Mouse (Mus musculus): Measurements from ENCODE around the gene Scp2. TPM values are rescaled to one million over a fixed set of nuclear protein-coding genes. Genes with fewer than 3 reads are reported as not detected.

The Scp2 gene
- polyA plus RNA-seq, 1 experiment from 2014 or later: 209 TPM

DNA sequence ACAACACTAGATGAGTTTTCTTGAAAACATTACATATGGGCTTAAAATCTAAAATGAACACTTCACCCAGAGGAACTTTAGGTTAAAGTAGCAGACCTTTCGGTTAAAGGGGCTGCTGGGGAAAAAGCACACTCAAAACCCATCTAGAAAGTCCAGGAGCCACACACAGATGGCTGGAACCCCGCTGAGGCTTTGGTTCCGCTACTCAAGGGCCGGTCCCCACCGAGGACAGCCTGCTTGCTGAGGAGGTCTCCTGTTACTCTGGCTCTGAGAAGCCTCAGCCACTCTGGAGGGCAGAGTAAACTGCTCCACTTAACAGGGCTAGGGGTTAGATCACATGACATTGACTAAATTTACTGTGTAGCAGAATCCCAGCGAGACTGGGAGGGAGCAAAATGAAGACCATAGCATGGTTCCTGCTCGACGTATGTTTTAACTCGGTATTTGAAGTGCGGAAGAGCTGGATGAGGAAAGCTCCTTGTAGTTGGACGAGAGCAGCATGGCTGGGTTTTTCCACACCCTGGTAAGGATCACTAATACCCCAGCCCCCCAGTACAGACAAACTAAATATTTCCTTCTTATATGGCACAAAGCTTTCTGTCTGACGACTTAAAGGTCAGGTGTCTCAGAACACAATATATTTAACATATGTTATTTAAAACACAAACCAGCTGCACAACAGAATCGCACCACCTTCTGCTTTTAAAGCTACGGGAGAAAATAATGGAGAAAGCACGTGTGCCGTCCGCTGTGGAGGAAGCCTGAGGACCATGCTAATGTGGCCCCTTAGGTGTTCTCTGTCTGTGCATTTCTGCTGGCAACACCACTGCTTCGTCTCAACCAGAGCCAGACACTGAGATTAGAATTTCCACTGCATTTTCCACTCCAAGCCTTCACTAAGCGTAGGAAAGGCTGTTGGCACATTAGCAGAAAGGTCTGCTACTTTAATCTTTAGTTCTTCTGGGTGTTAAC, 99.4 kb downstream of the Scp2 start:
- Histone ChIP-seq H3K36me3 (ENCODE audit: control insufficient read depth, insufficient read depth, low read length) (peaks cover 42% of the 10 kb centered on the region), H3K9ac (ENCODE audit: low read depth, low read length) (no peak overlapping the region), H3K4me3 (ENCODE audit: low read length) (no peak overlapping the region), H3K4me2 (replicated peaks; ENCODE audit: low read depth, low read length) (no peak overlapping the region), H3K4me1 (ENCODE audit: control insufficient read depth, insufficient read depth, low read length) (no peaks in the 10 kb centered on the region), H3K27ac (ENCODE audit: low read depth, low read length) (no peak overlapping the region), H3K9me3 (ENCODE audit: control insufficient read depth, low read length) (no peaks in the 10 kb centered on the region), H3K27me3 (ENCODE audit: control insufficient read depth, insufficient read depth, low read length) (no peaks in the 10 kb centered on the region)
- ATAC-seq (ENCODE audit: low FRiP score, low TSS enrichment): no peak
- 62% methylated on average over 19 of the region's 19 CpGs for WGBS

- peaks cover 9% of the 10 kb centered on the region; the same call in 1 of the 2 replicates for H3K27me3 ChIP-seq (ENCODE audit: control insufficient read depth, insufficient read depth, low read length)
- no peak overlapping the region for H3K9ac ChIP-seq (ENCODE audit: low read depth, low read length)
- no peak for ATAC-seq (ENCODE audit: low FRiP score, low TSS enrichment)
- no peaks in the 10 kb centered on the region; the same call in 1 of the 2 replicates for H3K36me3 ChIP-seq (ENCODE audit: control insufficient read depth, insufficient read depth, low read length)
- H3K9me3 ChIP-seq (ENCODE audit: control insufficient read depth, low read length): no peaks in the 10 kb centered on the region
- H3K27ac ChIP-seq (ENCODE audit: low read depth, low read length): no peak overlapping the region
- no peak overlapping the region for H3K4me3 ChIP-seq (ENCODE audit: low read length)
- H3K4me2 ChIP-seq (replicated peaks; ENCODE audit: low read depth, low read length): no peak overlapping the region
- 77% methylated on average over 8 of the region's 8 CpGs for WGBS
- no peaks in the 10 kb centered on the region for H3K4me1 ChIP-seq (ENCODE audit: control insufficient read depth, insufficient read depth, low read length)
Observed at GRCm38 (mm10) chr4:108037027-108037426, 107.8 kb downstream of the Scp2 start.

- H3K9ac ChIP-seq (ENCODE audit: low read depth, low read length): no peak overlapping the region
- H3K36me3 ChIP-seq (ENCODE audit: control insufficient read depth, insufficient read depth, low read length): no peaks in the 10 kb centered on the region
- H3K9me3 ChIP-seq (ENCODE audit: control insufficient read depth, low read length): no peaks in the 10 kb centered on the region
- peaks cover 34% of the 10 kb centered on the region for H3K27me3 ChIP-seq (ENCODE audit: control insufficient read depth, insufficient read depth, low read length)
- 80% methylated on average over 8 of the region's 8 CpGs for WGBS
- H3K27ac ChIP-seq (ENCODE audit: low read depth, low read length): no peak overlapping the region
- no peak overlapping the region for H3K4me2 ChIP-seq (replicated peaks; ENCODE audit: low read depth, low read length)
- no peak overlapping the region for H3K4me3 ChIP-seq (ENCODE audit: low read length)
- no peak for ATAC-seq (ENCODE audit: low FRiP score, low TSS enrichment)
- H3K4me1 ChIP-seq (ENCODE audit: control insufficient read depth, insufficient read depth, low read length): peaks cover 8% of the 10 kb centered on the region; the same call in 1 of the 2 replicates
Observed at GRCm38 (mm10) chr4:108033041-108033764, 111.6 kb downstream of the Scp2 start.

DNA sequence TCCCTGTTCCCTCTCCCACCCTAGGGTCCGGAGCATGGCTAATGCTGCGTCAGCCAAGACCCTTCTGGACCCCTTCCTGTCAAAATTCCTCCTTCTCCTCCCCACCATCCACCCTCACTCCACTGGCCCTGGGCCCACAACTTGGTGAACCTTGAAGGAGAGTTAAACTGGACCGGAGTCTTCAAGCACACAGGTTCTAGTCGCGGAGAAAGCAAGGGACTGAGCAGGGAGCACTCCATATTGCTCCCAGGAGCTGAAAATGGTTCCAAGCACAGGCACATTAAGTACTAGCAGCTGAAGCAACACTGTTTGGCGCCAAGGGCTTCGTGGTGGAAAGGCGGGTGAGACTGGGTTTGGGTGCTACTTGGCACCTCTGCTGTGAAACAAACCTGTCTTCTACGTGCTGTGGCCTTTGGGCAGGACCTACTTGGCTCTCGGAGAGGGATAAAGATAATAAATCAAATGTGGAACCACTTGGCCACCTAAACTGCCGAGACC, 112.4 kb downstream of the Scp2 start:
- Histone ChIP-seq H3K4me2 (replicated peaks; ENCODE audit: low read depth, low read length) (peak overlapping the region; percentile 99), H3K9ac (ENCODE audit: low read depth, low read length) (peak overlapping the region; percentile 47; the same call in 1 of the 2 replicates), H3K36me3 (ENCODE audit: control insufficient read depth, insufficient read depth, low read length) (no peaks in the 10 kb centered on the region), H3K9me3 (ENCODE audit: control insufficient read depth, low read length) (no peaks in the 10 kb centered on the region), H3K27me3 (ENCODE audit: control insufficient read depth, insufficient read depth, low read length) (peaks cover 34% of the 10 kb centered on the region), H3K4me1 (ENCODE audit: control insufficient read depth, insufficient read depth, low read length) (peaks cover 8% of the 10 kb centered on the region; the same call in 1 of the 2 replicates), H3K27ac (ENCODE audit: low read depth, low read length) (no peak overlapping the region), H3K4me3 (ENCODE audit: low read length) (peak overlapping the region; percentile 61)
- 22% methylated on average over 11 of the region's 11 CpGs for WGBS
- no peak for ATAC-seq (ENCODE audit: low FRiP score, low TSS enrichment)

DNA sequence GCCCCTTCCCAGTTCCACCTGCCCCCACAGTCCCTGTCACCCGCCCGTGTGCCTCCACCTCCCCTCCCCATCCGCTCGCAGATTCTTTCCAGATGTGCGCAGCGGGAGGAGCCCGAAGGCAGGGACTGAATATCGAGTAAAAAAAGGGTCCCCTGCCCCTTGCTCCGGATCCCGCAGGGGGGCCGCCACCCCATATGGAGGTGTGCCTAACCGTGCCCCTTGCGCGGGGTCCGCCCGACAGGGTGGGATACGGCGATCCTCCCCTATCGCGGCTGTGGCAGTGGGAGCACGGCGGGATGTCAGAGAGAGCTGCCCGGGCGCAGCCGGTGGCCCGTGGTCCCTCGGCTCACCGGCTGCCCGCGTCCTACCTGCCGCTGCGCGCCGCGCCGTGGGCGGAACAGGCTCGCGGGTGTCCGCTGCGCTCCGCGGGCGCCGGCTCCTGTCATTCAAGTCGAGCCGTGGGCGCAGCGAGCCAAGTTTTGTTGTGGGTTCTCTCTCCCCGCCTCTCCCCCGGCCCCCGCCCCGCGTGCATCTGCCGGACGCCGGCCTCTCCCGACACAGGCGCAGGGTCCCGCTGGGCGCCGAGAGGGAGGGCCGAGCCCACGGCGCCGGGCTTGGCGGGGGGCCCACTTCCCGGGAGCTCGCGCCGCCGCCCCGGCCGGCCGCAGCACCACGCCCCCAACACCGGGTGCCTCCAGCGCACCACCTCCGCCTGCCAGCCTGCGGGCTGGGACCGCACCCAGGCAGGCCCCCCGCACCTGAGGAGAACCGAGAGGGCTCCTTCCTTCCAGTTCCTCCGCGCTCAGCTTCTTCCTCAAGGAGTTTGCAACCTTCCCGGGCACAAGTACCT, 113.1 kb downstream of the Scp2 start:
- peak overlapping the region; percentile 47 for H3K9ac ChIP-seq (ENCODE audit: low read depth, low read length)
- H3K4me3 ChIP-seq (ENCODE audit: low read length): peak overlapping the region; percentile 61
- no peak overlapping the region for H3K27ac ChIP-seq (ENCODE audit: low read depth, low read length)
- H3K9me3 ChIP-seq (ENCODE audit: control insufficient read depth, low read length): no peaks in the 10 kb centered on the region
- 2% methylated on average over 69 of the region's 86 CpGs for WGBS
- H3K4me1 ChIP-seq (ENCODE audit: control insufficient read depth, insufficient read depth, low read length): peaks cover 8% of the 10 kb centered on the region; the same call in 1 of the 2 replicates
- H3K27me3 ChIP-seq (ENCODE audit: control insufficient read depth, insufficient read depth, low read length): peaks cover 34% of the 10 kb centered on the region
- ATAC-seq (ENCODE audit: low FRiP score, low TSS enrichment): peak; percentile 50
- peak overlapping the region; percentile 99 for H3K4me2 ChIP-seq (replicated peaks; ENCODE audit: low read depth, low read length)
- H3K36me3 ChIP-seq (ENCODE audit: control insufficient read depth, insufficient read depth, low read length): no peaks in the 10 kb centered on the region

DNA sequence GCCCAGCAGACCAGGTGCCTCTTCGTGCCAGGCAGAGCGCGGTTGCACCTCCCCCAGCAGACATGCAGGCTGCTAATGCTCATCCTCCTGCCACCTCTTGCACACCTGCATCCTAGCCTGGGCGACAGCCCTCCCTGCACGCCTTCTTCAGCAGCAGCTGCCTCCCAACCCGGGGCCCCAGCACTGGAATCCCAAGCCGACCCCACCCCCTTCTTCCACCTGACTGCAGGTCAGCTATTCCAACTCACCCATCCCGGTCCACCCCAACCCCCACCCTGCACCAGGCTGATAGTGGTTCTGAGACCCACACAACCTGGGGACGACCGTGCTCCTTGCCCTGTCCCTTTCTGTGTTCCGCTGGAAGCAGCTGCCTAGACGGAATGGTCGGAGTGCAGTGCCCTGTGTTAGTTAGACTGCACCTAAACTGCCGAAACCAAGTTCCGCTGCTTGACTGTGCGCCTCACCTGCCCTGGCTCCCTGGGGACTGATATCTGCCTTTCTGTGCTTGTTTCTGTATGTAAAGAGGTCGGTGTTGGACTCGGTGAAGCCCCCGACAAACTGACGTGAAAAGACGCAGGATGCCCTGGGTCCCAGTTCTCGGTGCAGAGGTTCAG, 113.8 kb downstream of the Scp2 start:
- Histone ChIP-seq H3K9ac (ENCODE audit: low read depth, low read length) (no peak overlapping the region), H3K27me3 (ENCODE audit: control insufficient read depth, insufficient read depth, low read length) (peaks cover 34% of the 10 kb centered on the region), H3K4me3 (ENCODE audit: low read length) (peak overlapping the region; percentile 61), H3K4me2 (replicated peaks; ENCODE audit: low read depth, low read length) (peak overlapping the region; percentile 99), H3K9me3 (ENCODE audit: control insufficient read depth, low read length) (no peaks in the 10 kb centered on the region), H3K27ac (ENCODE audit: low read depth, low read length) (no peak overlapping the region), H3K36me3 (ENCODE audit: control insufficient read depth, insufficient read depth, low read length) (no peaks in the 10 kb centered on the region), H3K4me1 (ENCODE audit: control insufficient read depth, insufficient read depth, low read length) (peaks cover 8% of the 10 kb centered on the region; the same call in 1 of the 2 replicates)
- ATAC-seq (ENCODE audit: low FRiP score, low TSS enrichment): 0 out of 2 replicates have a peak, but pooled peaks have one; percentile 5
- WGBS: 2% methylated on average over 22 of the region's 22 CpGs

- ATAC-seq (ENCODE audit: low FRiP score, low TSS enrichment): no peak
- H3K4me3 ChIP-seq (ENCODE audit: low read length): no peak overlapping the region
- H3K27me3 ChIP-seq (ENCODE audit: control insufficient read depth, insufficient read depth, low read length): peaks cover 18% of the 10 kb centered on the region
- no peak overlapping the region for H3K9ac ChIP-seq (ENCODE audit: low read depth, low read length)
- no peaks in the 10 kb centered on the region for H3K36me3 ChIP-seq (ENCODE audit: control insufficient read depth, insufficient read depth, low read length)
- no peaks in the 10 kb centered on the region for H3K9me3 ChIP-seq (ENCODE audit: control insufficient read depth, low read length)
- no peak overlapping the region for H3K27ac ChIP-seq (ENCODE audit: low read depth, low read length)
- no peak overlapping the region for H3K4me2 ChIP-seq (replicated peaks; ENCODE audit: low read depth, low read length)
- H3K4me1 ChIP-seq (ENCODE audit: control insufficient read depth, insufficient read depth, low read length): peaks cover 16% of the 10 kb centered on the region
- 51% methylated on average over 3 of the region's 3 CpGs for WGBS
Observed at GRCm38 (mm10) chr4:108026193-108026592, 118.6 kb downstream of the Scp2 start.

DNA sequence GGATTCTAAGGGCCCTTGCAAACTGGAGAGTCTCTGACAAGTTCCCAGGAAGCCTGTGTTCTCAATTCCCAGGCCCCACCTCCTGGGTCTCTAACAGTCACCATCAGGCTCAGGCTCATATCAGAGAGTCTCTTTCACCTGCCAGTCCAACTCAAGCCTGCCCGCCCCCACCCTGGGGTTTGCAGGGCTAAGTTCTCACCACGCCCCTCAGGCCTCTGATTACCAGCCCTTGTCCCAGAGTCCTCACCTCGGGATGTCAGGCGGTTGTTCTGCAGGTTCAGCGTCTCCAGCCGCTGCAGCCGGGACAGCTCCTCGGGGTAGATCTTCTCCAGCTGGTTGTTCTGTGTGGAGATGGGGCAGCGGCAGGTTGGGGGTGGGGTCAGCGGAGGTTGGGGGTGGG, 119.5 kb downstream of the Scp2 start:
- 5% methylated on average over 10 of the region's 10 CpGs for WGBS
- H3K4me1 ChIP-seq (ENCODE audit: control insufficient read depth, insufficient read depth, low read length): peaks cover 11% of the 10 kb centered on the region
- H3K4me2 ChIP-seq (replicated peaks; ENCODE audit: low read depth, low read length): peak overlapping the region; percentile 21
- no peak overlapping the region for H3K27ac ChIP-seq (ENCODE audit: low read depth, low read length)
- ATAC-seq (ENCODE audit: low FRiP score, low TSS enrichment): no peak
- no peaks in the 10 kb centered on the region for H3K9me3 ChIP-seq (ENCODE audit: control insufficient read depth, low read length)
- H3K9ac ChIP-seq (ENCODE audit: low read depth, low read length): no peak overlapping the region
- peaks cover 8% of the 10 kb centered on the region for H3K27me3 ChIP-seq (ENCODE audit: control insufficient read depth, insufficient read depth, low read length)
- no peaks in the 10 kb centered on the region for H3K36me3 ChIP-seq (ENCODE audit: control insufficient read depth, insufficient read depth, low read length)
- no peak overlapping the region for H3K4me3 ChIP-seq (ENCODE audit: low read length)
